Mouse (Mus musculus) ovary, postnatal 36 days (tissue): ENCODE data around the gene Pax8.

Experiments used
- DNase-seq: peaks from one replicate; pipeline ENCODE4 v3.0.0; 2022; ENCODE audit warnings: low spot score, mixed read lengths

Pax8 gene

GRCm38 (mm10) chr2:24416668-24417067 is 58.7 kb downstream of the Pax8 start:
- peak; percentile 41 for DNase-seq

DNA sequence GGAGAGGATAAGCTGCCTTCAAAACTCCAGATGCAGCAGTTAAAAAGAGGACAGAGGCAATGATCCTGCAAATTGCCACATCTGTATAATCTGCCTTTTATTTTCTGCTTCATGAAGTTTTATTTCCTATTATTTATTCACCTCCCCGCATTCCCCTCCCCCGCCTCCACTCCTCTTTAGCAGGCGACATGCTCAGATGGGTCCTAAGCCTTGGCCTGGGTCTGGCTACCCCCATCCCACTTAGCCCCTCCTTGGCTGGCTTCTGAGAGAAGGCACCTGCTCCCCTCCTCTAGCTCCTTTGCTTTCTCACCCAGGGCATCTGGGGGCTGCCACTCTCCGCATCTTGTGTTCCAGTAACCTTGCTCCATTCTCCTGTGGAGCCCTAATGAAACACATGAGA is 61.7 kb downstream of the Pax8 start:
- DNase-seq = no peak

- DNase-seq = no peak
Observed at GRCm38 (mm10) chr2:24413172-24413571, 62.2 kb downstream of the Pax8 start.

DNA sequence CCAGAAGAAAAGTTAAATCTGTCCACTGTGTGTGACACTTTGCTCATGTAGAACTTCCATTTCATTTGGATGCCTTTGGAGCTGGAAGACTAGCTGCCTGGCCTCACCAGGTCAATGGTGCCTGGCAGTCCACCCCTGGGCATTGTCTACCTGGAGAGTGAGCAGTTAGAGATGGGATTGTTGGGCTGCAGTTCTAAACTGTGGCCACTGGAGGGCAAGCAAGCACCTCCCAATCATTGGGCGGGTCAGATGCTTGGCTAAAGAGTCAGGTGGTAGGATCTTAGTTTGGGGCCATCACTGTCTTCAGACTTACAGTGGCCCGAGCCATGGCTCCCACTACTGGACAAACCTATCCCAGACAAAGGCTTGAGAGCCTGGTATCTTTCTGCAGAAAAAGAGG is 66.2 kb downstream of the Pax8 start:
- DNase-seq = peak; percentile 67

GRCm38 (mm10) chr2:24407701-24408485 is 67.5 kb downstream of the Pax8 start:
- DNase-seq = peak; percentile 46

DNA sequence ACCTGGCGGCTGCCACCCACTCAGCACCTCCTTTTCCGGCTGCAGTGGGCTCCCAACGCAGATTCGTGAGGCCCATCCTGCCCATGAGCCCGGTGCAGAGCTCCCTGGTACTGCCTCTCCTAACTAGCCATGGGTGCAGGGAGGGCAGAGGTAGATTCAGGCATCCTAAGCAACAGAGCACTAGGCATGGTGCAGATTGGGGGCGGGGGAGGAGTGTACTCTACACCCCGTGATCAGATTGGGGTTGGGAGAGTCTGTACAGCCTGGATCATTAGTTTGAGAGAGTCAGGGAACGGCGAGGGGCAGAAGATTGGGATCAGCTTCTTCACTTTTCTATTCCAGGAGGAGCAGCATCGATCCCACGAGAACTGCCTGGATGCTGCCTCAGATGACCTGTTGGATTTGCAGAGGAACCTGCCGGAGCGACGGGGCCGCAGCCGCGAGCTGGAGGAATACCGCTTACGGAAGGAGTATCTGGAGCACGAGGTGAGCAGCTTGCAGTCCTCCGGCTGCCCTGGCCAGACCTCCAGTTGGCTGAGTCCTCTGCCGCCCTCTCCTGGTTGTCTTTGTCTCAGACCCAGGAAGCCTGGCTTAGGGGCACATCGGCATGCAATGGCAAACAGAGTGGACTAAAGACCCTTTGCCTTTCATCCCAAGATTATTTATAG is 69.9 kb downstream of the Pax8 start:
- peak; percentile 73 for DNase-seq

- DNase-seq = no peak
Observed at GRCm38 (mm10) chr2:24400711-24401110, 74.7 kb downstream of the Pax8 start.

GRCm38 (mm10) chr2:24397115-24397514 is 78.3 kb downstream of the Pax8 start:
- DNase-seq = no peak

GRCm38 (mm10) chr2:24393251-24393650 is 82.1 kb downstream of the Pax8 start:
- DNase-seq = no peak

DNA sequence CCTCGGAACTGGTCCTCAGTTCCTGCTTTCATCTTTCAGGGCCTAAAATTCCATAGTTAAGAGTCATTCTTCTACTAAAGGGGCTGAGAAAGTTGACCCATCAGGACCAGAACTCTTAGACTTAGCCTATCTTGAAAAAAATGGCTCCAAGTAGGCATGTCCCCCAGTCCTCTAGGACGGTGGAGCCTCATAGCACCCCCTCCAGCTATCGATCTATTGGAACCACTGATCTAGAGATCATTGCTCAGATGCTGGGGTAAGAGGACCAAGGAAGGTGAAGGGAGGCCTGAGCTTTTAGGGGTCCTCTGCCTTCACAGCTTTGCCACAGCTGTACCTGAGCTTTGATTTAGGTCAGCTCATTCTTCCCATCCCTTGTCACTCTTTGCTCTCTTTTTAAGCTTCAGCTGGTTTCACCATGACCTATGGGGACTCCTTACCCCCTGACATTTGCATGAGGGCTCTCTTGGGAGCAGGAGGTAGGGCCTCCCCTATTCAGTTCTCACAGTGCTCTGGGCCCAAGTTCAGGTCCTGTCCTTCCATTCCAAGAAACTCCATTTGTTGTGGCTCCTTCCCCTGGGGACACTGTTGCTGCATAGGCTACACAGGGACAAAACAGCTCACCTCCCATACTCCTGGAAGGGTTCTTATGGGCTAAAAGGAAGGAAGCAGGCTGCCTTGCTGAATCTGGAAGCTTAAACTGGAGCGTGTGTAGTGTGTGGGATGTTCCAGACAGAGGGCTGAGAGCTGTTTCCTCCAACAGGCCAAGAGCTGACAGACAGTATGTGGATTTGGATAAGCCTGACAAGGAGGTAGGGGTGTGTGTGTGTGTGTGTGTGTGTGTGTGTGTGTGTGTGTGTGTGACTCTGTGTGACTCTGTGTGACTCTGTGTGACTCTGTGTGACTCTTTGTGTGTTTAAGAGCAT is 87.8 kb downstream of the Pax8 start:
- no peak for DNase-seq

GRCm38 (mm10) chr2:24386964-24387320 is 88.5 kb downstream of the Pax8 start:
- DNase-seq = no peak

DNA sequence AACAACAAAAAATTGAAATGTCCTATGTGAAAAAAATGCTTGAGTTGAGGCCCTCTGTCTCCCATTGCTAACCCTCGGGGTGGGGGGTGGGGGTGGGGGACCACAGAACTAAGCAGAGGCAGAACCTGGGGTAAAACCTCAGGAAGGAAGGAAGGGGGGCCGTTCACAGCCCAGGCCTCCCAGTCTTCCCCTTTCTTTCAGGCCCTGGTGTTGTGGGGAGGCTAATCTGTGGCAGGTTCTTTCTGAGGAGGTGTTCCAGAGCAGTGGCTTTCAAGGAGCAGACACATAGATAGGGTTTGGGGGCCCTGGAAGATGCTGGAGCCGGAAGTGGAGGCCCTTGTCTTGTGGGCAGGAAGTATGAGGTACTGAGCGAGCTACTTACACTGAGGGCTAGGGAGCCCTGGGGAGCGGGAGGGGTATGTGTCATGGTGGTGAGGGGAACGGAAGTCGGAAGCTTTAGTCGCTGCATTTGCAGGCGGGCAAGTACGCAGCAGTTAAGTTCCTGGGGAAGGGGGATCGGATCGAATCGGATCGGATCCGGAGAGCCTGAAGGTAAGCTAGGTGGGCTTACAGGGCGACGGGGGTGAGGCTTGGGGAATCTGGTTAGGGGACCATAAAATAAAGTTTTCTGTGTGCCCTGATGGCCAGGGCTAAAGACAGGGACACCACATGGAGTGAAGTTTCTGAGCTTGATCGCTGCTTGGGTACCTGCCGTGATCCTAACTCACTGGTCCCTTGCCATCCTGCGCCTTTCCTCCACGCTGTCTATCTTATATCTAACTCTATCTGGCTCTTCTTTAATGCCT is 89.0 kb downstream of the Pax8 start:
- DNase-seq = no peak

DNA sequence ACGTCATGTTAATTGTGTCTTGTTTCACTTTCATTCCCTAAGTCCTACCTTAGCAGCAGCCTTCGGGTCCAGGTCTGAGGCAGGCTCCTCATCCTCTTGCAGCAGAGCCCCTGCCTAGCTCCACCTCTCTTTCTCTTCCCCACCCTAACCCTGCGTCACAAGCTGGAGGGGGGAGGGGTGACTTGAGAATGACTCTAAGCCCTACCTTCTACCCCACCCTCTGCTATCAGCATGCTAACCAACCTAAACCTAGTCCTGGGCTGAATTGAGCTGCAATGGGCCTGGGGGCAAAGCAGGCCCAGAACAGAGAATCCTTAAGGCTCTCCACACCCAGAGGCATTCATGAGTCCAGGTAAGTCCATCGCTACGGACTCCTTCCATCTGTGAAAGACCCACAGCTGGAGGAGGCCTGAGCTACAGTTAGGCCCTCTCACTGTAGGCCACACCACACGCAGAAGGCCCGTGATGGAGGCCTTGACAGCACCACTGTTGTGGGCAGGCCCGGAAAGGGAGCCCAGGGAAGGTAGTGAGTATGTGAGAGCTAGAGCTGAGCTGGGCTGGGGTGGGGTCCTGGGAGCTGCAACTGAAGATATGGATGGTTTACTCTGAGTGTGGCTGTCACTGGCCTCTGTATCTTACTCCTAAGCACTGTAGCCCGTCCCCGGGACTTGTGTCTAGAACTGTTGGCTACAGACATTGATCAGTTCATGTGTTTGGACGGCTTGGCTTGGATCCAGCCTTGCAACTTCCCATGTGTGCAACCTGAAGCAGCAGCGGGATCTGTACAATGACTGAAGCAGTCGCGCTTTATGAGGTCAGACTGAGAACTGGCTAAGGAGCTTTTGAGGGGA is 90.1 kb downstream of the Pax8 start:
- no peak for DNase-seq

GRCm38 (mm10) chr2:24384393-24384792 is 91.0 kb downstream of the Pax8 start:
- DNase-seq = no peak

DNA sequence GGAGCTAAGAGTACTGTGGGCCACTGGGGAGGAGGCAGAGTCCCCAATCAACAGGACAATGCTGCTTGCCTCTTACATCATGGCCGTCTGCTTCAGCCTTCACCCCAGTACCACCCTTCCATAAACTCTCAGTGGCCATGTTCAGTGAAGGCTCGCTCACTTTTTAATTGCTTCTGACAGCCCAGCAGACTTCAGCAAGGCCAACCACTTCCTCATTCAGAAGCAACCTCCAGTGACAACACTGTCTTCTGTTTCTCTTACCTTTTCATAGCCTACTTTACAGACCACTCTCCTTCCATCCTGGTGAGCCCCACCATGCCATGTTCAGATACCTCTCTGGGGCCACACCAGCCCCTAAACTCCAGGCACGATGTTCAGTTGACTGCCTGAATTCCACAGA is 91.8 kb downstream of the Pax8 start:
- no peak for DNase-seq

- no peak for DNase-seq
Observed at GRCm38 (mm10) chr2:24382456-24383230, 92.8 kb downstream of the Pax8 start.

DNA sequence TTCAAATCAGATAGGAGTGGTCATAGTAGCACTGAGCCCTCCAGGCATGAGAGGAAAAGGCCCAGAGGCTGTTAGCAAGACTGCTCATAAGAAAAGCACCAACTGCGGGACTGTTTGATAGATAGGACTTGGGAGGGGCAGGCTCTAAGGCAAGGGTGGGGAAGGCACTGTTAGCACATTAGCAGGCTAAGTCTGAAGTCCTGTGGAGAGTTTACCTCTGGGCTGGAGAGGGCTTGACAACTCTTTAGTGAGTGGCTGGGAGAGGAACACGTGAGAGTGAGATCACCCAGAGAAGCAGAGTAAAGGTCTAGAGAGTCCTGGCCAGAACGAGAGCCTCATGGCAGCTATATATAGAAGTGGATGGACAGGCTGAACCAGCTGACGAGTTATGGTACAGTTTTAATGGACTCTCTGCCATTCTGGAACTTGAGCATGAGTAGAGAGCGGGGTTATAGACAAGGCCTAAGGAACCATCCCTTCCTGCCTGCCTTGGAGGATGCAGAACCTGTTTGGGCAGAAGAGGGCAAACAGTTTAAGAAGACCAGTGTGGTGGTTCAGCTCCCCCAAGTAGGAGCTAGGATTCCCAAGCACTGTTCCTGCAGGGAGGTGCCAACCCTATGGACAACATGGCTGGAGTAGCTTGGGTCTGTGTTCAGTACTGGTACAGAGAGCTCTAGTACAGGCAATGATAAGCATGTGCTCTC is 96.5 kb downstream of the Pax8 start:
- no peak for DNase-seq
